Mouse (Mus musculus): ENCODE measurements at regions not wholly inside any gene's neighbourhood (a gene's known extent, or its start where the extent isn't known, plus 50 kb on each side); places are given as distances from the start of the nearest gene placed in this dataset.

DNA sequence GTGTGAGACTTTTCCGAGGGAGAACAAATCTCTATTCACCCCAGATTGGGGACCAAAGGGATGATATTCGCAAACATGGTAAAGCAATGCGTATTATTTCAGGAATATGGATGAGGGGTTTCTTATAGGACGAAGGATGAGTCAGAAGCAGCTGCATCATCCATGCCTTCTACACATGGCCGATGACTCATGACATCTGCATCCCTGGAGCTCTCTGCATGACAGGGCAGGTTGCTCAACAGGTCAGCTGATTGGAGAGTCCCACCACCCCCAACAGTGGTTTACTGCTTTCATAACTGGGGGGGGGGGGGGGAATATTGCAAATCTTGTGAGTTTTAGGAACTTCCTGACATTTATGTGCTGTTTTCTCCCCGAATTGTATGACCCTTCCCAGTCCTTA lies 50.3 kb upstream of the Pias1 start:
- DNase-seq, result no peak

Data from kidney, postnatal 10 days (tissue).